Mouse (Mus musculus) left cerebral cortex, postnatal 14 days (tissue): ENCODE measurements around the gene Scmh1. TPM values are rescaled to one million over a fixed set of nuclear protein-coding genes. Genes with fewer than 3 reads are reported as not detected.

ENCODE experiments used
- DNase-seq, 2 experiments: peaks; one replicate each; pipeline ENCODE4 v3.0.0; 2021 to 2022; ENCODE audit warnings: low spot score in 2 of 2, mixed read lengths in 1 of 2
- intact Hi-C: fragments of 180-260 bp; cut with DNase I; formaldehyde crosslinking; loops from one replicate; pipeline ENCODE4 v1.15.1; 2025
- long read RNA-seq, 2 experiments: library from polyadenylated mRNA; stranded (forward); transcript quantifications; one replicate each; pipeline ENCODE4 v2.0.0; 2021
- total RNA-seq, 2 experiments: library from RNA; stranded (reverse); gene quantifications; 2 replicates each; pipeline ENCODE4 v1.2.3; 2021

Scmh1 gene
- total RNA-seq = 100 to 1,000 TPM; 123 to 130 TPM
- long read RNA-seq, experiment 1, transcript Scmh1-203 (13 exons, 1,995 nt) = major isoform, 7 of 44 reads
- long read RNA-seq, experiment 1, partial matches to known transcripts = 21 of 44 reads
- long read RNA-seq, experiment 1, other reads (novel, unspliced or antisense) = 16 of 44 reads
- long read RNA-seq, experiment 2, transcript Scmh1-203 (13 exons, 1,995 nt) = major isoform, 5 of 48 reads
- long read RNA-seq, experiment 2, partial matches to known transcripts = 13 of 48 reads
- long read RNA-seq, experiment 2, other reads (novel, unspliced or antisense) = 26 of 48 reads

DNA sequence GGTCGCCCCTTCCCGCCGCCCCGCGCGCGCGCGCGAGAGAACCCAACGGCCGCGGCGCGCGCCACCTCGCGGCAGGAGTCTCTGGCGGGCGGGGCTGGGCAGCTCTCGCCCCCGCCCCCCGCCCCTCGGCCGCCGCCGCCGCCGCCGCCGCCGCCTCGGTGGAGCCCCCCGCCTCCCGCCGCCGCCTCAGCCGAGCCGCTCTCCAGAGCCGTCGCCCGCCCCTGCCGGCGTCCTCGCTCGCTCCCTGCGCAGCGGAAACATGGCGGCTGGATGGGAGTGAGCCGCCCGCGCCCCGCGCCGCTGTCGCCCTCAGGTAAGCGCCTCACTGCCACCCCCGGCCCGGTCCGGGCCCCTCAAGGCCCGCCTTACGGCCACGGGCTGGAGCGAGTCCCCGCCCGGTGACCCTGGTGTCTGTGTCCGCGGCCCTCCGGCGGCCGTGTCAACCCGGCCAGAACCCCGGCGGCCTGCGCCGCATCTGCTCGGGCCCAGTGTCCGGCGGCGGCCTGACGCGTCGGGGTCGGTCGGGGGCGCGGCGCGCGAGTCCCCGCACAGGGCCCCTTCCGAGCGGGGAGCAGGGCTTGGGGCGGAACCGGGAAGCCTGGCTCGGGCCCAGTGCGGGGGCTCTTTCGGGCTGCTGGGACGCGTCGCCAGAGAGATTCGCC, at the start of gene Scmh1:
Gene Scmh1 (plus strand): TSS at position 138 of the 662 bp plus-strand sequence.
- DNase-seq = peak; percentile 37 to 61
- intact Hi-C loops = loop anchor here (10.0 kb wide), 1 partner anchor 110 kb away; no protein-coding TSS in a partner anchor

DNA sequence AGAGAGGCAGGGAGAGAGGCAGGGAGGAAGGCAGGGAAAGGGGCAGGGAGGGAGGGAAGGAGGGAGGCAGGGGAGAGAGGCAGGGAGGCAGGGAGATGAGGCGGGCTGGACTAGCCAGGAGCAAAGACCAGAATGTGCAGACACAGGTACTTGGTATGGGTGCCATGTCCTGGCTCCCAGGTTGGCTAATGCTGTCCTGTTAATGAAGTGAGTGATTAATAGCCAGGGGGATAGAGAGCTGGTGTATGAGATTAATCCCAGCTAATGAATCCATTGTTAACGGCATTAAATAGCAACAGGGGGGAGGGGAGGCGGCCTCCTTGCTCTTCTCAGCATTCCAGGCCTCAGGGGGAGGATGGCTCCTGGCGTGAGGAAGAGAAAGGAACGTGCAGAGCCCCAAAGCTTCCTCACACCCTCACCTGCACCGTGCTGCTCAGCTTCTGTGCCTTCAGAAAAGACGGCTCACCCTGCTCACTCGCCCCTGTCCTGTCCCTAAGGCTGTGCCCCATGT, 45.0 kb upstream of the Scmh1 start:
- DNase-seq = no peak
- intact Hi-C loops = no loop called here

DNA sequence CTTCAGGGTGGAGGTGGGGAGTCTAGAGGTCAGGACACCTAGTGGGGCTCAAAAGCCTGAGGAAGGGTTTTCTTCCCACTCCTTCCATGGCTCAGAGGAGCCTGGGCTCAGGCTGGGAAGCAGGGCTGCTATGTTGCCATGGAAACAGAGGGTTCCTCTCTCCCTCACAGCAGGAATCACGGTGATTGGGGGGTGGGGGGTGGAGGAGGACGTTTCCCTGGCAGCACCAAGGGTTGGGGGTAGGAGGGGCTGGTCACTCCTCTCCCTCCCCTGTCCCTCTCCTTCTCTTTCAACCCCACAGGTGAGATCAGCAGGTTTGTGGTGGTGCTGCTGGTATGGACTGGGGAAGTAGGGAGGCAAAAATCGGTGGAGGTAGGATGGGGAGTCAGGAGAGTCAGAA, 40.4 kb upstream of the Scmh1 start:
- intact Hi-C loops = loop anchor here (5.0 kb wide), 1 partner anchor 77 kb away; the partner anchor contains the start of gene Foxo6
- DNase-seq = peak; percentile 69 to 78

DNA sequence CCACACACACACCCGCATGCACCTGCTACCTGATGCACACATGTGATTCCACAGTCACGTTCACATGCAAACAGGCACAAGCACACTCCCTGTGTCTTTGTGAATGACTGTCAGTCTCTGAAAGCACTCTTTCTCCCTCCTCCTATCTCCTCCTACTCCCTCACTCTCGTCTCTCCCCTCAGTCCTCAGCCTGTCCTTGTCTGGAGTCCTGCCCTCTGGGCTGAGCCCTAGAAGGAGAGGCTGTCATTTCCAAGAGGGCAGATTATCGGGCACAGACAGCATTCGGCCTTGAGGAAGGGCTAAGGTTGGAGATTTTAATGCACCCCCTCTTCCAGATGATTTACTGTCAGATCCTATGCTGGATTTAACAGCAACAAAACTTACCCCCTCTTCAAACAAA, 39.6 kb upstream of the Scmh1 start:
- DNase-seq = peak in 1 of 2 experiments; percentile 28
- intact Hi-C loops = loop anchor here (5.0 kb wide), 1 partner anchor 78 kb away; the partner anchor contains the start of gene Foxo6

DNA sequence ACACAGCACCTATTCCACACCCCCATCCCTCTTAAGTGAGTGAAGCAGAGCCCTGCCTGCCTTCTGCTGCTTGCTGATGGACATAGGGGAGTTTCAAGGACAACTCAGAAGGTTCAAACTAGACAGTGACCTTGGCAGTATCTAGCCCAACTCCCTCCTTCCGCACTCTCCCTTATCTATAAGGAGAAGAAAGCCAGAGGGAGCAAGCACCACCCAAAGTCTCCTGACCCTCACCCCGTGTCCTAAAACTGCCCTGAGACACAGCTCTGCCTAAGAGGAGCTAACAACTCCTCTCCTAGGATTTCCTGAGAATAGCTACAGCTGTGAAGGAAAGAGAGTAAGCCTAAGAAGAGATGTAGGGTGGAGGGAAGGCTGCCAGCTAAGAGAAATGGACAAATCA, 37.0 kb upstream of the Scmh1 start:
- no peak for DNase-seq
- intact Hi-C loops = loop anchor here (2.0 to 5.0 kb wide), 2 partner anchors 81 to 141 kb away; partner anchors contain the start of gene Foxo6

DNA sequence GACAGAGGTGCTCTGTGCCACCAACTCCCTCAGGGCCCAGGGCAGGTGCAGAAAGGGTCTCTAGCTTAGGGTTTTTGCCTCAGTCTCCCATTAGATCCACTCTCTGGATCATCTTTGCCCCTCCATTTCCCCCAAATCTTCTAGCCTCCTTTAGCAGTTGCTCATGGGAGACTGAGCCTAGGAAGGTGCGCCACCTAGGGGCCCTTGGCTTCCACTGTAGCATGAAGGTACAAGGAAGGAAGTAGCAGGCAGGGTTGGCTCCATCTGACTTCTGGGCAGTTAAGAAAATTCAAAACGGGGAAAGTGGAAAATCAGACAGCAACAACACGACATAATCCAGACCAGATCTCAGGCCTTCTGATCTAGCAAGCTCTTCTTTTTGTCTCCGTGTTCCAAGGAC, 36.4 kb upstream of the Scmh1 start:
- intact Hi-C loops = loop anchor here (2.0 to 5.0 kb wide), 2 partner anchors 81 to 142 kb away; partner anchors contain the start of gene Foxo6
- DNase-seq = peak; percentile 76 to 83

DNA sequence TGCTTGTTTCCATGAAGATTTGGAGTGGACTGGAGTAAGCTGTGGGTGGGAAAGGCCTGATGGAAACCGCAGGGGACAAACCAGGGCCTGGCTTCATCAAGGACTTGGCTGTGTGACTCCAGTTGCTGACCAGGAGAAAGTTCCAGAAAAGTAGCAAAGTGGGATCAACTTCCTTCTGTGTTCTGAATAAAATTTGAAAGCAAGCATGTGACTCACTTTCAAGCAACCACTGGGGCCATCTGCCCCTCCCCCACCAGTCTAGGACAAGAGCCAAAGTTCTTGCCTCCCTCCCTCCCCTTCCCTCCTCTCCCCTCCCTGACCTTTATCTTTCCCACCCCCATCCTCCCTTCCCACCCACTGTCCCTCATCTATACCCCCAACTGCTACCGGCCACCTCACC, 35.9 kb upstream of the Scmh1 start:
- peak in 1 of 2 experiments; percentile 28 for DNase-seq
- intact Hi-C loops = loop anchor here (2.0 to 5.0 kb wide), 2 partner anchors 82 to 142 kb away; partner anchors contain the start of gene Foxo6

DNA sequence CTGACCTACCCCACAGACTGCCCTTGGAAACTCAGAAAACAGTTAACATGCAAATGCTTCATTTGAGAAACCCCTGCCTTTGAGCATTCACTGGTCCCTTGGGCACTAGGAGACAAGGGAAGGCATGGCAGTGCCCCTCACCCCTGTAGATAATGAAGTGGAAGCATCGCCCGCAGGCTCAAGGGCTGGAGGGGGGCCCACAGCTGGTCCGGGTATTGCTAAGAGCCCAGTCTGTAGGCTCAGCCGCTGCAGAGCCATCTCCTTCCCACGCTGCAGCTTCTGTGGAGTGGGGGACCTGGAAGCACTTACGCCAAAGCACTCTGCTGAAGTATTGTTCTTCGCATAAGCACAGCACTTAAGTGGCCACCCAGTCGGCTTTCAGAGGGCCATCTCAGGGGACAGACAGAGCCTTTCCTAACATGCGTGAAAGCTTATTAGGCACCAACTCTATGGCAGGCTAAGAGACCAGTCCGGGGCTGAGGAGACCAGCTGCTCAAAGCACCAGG, 35.2 kb upstream of the Scmh1 start:
- peak; percentile 23 to 25 for DNase-seq
- intact Hi-C loops = loop anchor here (2.0 to 5.0 kb wide), 2 partner anchors 83 to 143 kb away; partner anchors contain the start of gene Foxo6

DNA sequence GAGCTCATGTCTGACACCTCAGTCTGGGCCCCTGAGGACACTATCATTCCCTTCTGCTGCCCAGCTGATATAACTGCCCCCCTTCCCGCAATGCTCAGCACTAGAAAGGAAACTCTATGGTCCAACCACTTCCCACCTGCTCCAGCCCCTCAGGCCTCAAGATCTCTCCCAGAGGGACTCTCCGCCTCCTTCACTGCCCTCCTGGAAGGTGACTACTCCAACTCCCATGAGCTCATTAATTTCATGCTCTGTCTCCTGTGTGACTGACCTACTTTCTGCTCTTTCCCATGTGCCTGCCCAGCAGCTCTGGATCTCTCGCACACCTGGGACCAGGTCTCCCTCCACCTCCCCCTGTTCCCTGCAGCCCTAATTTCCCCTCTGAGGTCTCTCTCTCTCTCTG, 32.2 kb upstream of the Scmh1 start:
- intact Hi-C loops = no loop called here
- no peak for DNase-seq

DNA sequence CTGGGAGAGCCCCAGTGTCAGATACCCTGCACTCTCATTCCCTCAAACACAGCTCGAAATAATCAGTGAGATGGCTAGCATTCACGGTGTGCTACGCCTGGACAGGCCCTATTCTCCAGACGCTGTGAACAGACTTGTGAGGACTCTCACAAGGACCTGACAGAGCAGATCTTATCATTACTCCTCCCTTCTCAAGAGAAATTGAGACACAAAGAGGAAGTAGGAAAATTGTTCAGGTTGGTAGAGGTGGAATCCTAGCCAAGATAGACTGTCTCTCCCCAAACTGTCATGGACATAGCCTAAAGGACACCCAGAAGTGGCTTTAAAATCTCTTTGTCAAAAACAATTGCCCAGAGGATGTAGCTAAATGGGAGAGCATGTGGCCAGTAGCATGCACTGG, 31.3 kb upstream of the Scmh1 start:
- no peak for DNase-seq
- intact Hi-C loops = no loop called here

DNA sequence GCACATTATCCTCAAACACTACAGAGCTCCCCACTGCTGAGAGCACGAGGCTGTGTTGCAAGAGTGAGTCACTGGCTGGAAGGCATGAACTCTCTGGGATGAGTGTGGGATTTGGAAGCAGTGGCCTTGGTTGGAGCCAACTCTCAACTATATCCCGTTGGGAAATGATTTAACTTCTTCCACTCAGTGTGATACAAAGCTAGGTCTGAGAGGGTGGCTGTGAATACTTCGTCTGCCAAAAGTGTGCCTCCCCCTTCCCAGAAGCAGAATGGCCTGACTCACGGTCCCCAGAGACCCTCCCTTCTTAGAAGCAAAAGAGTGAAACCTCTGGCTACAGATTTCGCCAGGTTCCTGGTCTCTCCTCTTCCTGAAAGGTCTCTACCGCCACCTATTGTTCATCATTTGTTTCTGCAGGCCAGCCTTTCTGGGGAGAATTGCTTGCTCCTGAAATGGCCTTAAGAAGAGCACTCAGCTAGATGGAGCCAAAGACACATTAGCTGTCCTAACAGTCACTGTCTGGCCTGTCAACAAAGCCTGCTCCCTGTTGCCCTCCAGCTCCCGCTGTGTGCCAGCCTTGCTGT, 24.2 kb upstream of the Scmh1 start:
- intact Hi-C loops = no loop called here
- peak; percentile 81 for DNase-seq

DNA sequence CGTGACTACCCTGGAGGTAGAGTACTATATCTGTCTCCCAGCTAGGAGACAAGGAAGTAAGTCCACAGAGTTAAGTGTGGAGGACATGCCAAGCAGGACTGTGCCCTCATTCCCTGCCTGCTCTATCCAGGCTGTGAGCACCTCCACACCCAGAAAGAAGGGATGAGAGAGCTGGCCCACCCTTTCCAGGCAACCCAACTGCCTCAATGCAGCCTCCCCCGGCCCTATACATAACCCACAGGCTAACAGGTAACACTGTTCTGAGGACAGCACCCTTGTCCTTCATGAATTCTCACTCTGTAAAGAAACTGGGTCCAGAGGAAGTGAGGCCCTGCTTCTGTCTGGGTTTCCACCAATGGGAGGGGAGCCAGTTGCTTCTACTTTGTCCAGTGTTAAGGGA, 19.6 kb upstream of the Scmh1 start:
- intact Hi-C loops = no loop called here
- no peak for DNase-seq

DNA sequence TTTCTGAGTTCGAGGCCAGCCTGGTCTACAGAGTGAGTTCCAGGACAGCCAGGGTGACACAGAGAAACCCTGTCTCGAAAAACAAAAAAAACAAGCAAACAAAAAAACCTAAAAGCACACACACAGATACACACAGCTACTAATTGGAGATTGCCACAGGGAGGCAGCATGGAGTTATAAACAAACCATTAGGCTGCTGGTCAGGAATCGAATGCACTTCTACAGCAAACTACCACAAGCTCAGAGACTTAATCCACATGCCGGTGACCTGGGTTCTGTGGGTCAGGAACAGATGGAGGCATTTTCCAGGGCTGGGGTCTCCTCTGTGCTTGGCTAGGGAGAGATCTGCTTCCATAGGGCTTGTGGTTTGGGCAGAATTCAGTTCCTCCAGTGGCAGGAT, 17.6 kb upstream of the Scmh1 start:
- DNase-seq = peak in 1 of 2 experiments; percentile 59
- intact Hi-C loops = no loop called here

DNA sequence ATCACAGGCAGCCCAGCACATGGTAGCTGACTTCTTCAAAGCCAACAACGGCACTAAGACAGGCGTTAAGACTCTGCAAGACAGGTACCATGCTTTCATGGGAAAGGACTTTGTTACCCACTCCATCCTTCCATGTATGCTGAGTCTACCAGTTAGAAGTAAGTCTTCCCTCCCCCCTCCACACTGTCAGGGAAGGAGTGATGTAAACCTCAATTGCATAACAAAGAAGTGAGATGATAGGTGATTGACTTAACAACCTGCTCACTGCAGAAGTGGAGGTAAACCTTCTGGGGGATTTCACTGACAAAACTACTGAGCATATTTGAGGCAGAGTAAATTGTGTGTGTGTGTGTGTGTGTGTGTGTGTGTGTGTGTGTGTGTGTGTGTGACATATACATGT, 17.1 kb upstream of the Scmh1 start:
- no peak for DNase-seq
- intact Hi-C loops = no loop called here

DNA sequence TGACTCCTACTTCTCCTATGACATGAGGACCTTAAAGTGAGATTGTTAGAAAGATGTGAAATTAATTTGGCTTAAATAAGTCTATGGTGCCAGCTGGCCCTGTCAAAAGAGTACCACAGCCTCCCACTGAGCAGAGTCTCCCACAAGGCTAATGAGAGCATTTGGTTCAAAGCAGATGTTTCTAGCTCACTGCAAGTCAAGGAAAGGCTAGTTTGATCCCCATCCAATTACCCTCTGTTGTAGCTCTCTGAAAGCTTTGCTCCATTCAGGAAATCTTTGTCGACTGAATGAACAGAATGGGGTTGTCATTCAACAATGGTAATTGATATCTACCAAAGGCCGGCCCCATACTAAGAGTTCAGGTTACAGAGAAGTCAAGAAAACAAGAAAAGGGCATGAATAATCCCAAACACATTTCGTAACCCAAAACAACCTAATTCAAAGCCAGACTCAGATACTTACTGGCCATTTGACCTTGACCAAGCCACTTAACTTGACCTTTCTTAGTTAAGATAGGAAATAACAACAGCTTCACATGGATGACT, 16.0 kb upstream of the Scmh1 start:
- DNase-seq = no peak
- intact Hi-C loops = no loop called here

DNA sequence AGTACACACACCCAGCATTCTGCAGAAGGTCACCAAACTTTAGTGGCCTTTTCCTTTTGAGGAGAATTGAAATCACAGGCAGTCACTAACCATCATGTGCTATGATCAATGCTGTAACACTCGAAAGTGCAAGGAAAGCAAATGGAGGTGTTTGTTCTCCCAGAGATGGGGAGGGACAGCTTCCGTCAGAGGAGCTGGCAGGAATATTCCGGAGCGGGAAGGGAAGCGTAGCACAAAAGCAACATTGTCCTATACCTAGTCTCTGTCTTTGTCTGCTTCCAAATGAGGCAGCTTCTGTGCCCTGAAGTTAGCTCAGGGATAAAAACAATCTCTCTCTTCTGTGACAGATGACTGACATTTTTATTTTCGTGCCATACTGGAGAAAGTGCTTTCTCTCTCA, 15.5 kb upstream of the Scmh1 start:
- intact Hi-C loops = no loop called here
- DNase-seq = no peak

DNA sequence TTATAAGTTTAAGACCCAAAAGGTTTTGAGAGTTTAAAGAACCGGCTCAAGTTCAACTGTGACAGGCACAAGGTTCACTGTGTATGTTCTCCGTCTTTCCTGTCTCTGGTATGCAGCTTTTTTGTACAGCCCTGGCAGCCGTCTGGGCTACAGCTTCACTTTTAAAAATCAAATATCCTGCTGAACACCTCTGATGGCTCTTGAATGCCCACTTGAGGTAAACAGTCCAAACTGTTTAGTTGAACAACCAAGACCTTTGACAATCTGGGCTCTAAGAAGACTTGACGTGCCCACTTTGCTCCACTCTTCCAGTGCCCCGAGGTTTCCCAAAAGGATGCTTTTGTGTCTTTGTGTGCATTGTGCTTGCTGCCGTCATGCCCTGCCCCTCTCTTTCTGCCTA, 13.5 kb upstream of the Scmh1 start:
- intact Hi-C loops = no loop called here
- DNase-seq = no peak

DNA sequence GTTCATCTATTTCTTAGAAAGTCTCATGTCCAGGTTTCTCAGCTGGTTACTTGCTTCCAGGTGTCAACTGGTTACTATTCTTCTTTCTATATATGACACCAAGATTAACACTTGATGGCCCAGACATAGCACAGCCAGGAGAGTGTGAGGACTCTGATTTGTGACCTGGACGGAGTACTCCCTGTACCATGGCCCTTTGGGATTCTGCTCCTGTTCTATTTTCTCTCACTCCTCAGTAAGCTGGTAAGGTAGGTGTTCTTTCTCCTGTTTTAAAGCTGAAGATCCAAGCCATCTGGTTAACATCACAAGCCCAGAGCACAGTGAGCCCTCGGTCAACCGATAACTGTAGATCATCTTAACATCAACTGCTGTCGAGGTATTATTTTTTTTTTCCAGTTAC, 12.7 kb upstream of the Scmh1 start:
- intact Hi-C loops = no loop called here
- no peak for DNase-seq

DNA sequence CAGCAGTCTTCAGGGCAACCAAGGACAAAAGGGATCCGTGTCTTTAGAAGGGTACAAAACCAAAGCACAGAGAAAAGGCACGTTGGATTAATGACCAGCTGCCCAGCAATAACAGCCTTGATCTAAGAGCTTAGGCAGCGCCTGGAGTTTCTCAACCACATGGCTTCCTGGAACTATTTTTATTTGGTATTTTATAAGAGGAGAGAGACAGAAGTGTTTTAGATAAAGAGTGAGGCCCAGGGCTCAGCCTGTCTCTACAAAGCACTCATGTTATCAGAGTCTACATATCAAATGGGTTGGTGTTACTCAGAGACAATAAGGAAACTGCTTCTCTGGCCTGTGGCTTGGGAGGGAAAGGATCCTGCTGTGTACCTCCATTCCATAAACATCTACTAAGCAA, 12.3 kb upstream of the Scmh1 start:
- no peak for DNase-seq
- intact Hi-C loops = no loop called here

DNA sequence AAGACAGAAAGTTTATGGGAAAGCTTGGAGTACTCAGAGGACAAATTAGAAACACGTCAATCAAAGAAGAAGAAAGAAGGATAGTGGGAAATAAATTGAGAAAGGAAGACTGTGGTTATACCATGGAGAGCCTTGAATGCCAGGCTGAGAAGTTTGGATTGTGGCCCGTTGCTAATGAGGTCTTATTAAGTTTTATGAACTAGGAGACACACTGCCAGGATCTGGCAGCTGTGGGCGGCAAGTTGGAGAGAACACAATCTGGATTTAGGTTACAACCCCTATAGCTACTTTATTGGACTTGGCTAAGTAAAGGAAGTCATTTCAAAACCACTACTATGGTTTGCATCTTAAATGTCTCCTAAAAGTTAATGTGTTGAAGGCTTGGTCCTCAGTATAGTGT, 4.8 kb upstream of the Scmh1 start:
- DNase-seq = no peak
- intact Hi-C loops = loop anchor here (10.0 kb wide), 1 partner anchor 115 kb away; no protein-coding TSS in a partner anchor
